Mouse (Mus musculus): ENCODE measurements around the gene Cerkl. TPM values are rescaled to one million over a fixed set of nuclear protein-coding genes. Genes with fewer than 3 reads are reported as not detected.

The Cerkl gene
- polyA plus RNA-seq (2015; fragmentation: Nextera tagmentation; extraction: Ambion mirVana), result 0.61 and 1.6 TPM in 2 replicates

GRCm38 (mm10) chr2:79456575-79457349, at the start of gene Cerkl, which contains the start of gene Neurod1:
Gene Cerkl (minus strand): TSS chr2:79456785.
Gene Neurod1 (minus strand): TSS chr2:79456751.

Other genes starting within 250 kb of the Cerkl start
- 4.1 and 4.2 TPM in 2 replicates for gene Itga4, start 201.4 kb downstream of the Cerkl start, polyA plus RNA-seq (2015; fragmentation: Nextera tagmentation; extraction: Ambion mirVana)
- not detected in 2 replicates for gene Neurod1, start within 50 bp of the Cerkl start, polyA plus RNA-seq (2015; fragmentation: Nextera tagmentation; extraction: Ambion mirVana)
- 9.2 and 9.9 TPM in 2 replicates for gene Itprid2, start 178.6 kb upstream of the Cerkl start, polyA plus RNA-seq (2015; fragmentation: Nextera tagmentation; extraction: Ambion mirVana)

Data from urinary bladder, postnatal 0 days (tissue).